Mouse (Mus musculus): ENCODE data around the gene Samd4b. TPM values are rescaled to one million over a fixed set of nuclear protein-coding genes. Genes with fewer than 3 reads are reported as not detected.
"Not testable (repeated sequence)": the region's sequence is repeated elsewhere in the genome, so short reads cannot be mapped to it uniquely, and the experiment has no call there.

Gene Samd4b
- polyA plus RNA-seq, 1 experiment from 2014 or later: 21.6 TPM

GRCm38 (mm10) chr7:28522536-28522935, 75.4 kb downstream of the Samd4b start, which contains the start of gene Ifnl3:
Gene Ifnl3, plus strand, starts transcription at chr7:28522836.
- not testable (repeated sequence) for ATAC-seq (ENCODE audit: low FRiP score); H3K27me3 ChIP-seq
- WGBS: 87% methylated on average over 5 of the region's 6 CpGs

GRCm38 (mm10) chr7:28511441-28511840, 86.5 kb downstream of the Samd4b start:
- H3K9ac ChIP-seq: no peak overlapping the region
- H3K4me1 ChIP-seq (replicated peaks): no peaks in the 10 kb centered on the region
- 73% methylated on average over 8 of the region's 8 CpGs for WGBS
- no peaks in the 10 kb centered on the region for H3K36me3 ChIP-seq
- H3K27me3 ChIP-seq: 0 out of 2 replicates have a peak, but pooled peaks cover 5% of the 10 kb centered on the region
- no peak overlapping the region for H3K4me3 ChIP-seq
- H3K4me2 ChIP-seq: no peak overlapping the region
- no peaks in the 10 kb centered on the region for H3K9me3 ChIP-seq
- no peak overlapping the region for H3K27ac ChIP-seq
- no peak for ATAC-seq (ENCODE audit: low FRiP score)

More at GRCm38 (mm10) chr7:28522536-28522935, 75.4 kb downstream of the Samd4b start, which contains the start of gene Ifnl3:
- H3K4me2 ChIP-seq; H3K9ac ChIP-seq; H3K4me3 ChIP-seq; H3K9me3 ChIP-seq; H3K36me3 ChIP-seq; H3K4me1 ChIP-seq (replicated peaks); H3K27ac ChIP-seq: not testable (repeated sequence)

GRCm38 (mm10) chr7:28510405-28510974, 87.5 kb downstream of the Samd4b start, which contains the start of gene Ifnl2:
Gene Ifnl2, minus strand, starts transcription at chr7:28510455.
- H3K9me3 ChIP-seq; H3K4me2 ChIP-seq; H3K36me3 ChIP-seq; H3K27me3 ChIP-seq; H3K4me1 ChIP-seq (replicated peaks); ATAC-seq (ENCODE audit: low FRiP score); H3K4me3 ChIP-seq; H3K9ac ChIP-seq; H3K27ac ChIP-seq: not testable (repeated sequence)
- WGBS: 62% methylated on average over 8 of the region's 8 CpGs

GRCm38 (mm10) chr7:28509121-28509520, 88.8 kb downstream of the Samd4b start:
- not testable (repeated sequence) for H3K9ac ChIP-seq; H3K27me3 ChIP-seq; H3K9me3 ChIP-seq; H3K36me3 ChIP-seq; H3K4me3 ChIP-seq; H3K27ac ChIP-seq; ATAC-seq (ENCODE audit: low FRiP score); H3K4me1 ChIP-seq (replicated peaks); H3K4me2 ChIP-seq
- WGBS: 67% methylated on average over 2 of the region's 2 CpGs

GRCm38 (mm10) chr7:28505585-28505984, 92.4 kb downstream of the Samd4b start:
- Histone ChIP-seq H3K36me3 (no peaks in the 10 kb centered on the region), H3K9ac (no peak overlapping the region), H3K4me3 (no peak overlapping the region), H3K27me3 (0 out of 2 replicates have a peak, but pooled peaks cover 7% of the 10 kb centered on the region), H3K9me3 (0 out of 2 replicates have a peak, but pooled peaks cover 5% of the 10 kb centered on the region), H3K4me1 (replicated peaks) (no peaks in the 10 kb centered on the region), H3K27ac (no peak overlapping the region), H3K4me2 (no peak overlapping the region)
- no peak for ATAC-seq (ENCODE audit: low FRiP score)
- WGBS: 8% methylated on average over 5 of the region's 5 CpGs

GRCm38 (mm10) chr7:28495426-28495825, 102.5 kb downstream of the Samd4b start:
- no peaks in the 10 kb centered on the region for H3K9me3 ChIP-seq
- WGBS: 67% methylated on average over 11 of the region's 11 CpGs

GRCm38 (mm10) chr7:28492310-28492709, 105.6 kb downstream of the Samd4b start:
- H3K27me3 ChIP-seq: peaks cover 18% of the 10 kb centered on the region; the same call in 1 of the 2 replicates
- ATAC-seq (ENCODE audit: low FRiP score): no peak
- WGBS: 89% methylated on average over 8 of the region's 8 CpGs
- H3K4me2 ChIP-seq: no peak overlapping the region
- H3K9me3 ChIP-seq: no peaks in the 10 kb centered on the region
- H3K36me3 ChIP-seq: no peaks in the 10 kb centered on the region
- no peak overlapping the region for H3K9ac ChIP-seq
- H3K27ac ChIP-seq: no peak overlapping the region
- H3K4me3 ChIP-seq: no peak overlapping the region
- H3K4me1 ChIP-seq (replicated peaks): peaks cover 8% of the 10 kb centered on the region

More at GRCm38 (mm10) chr7:28495426-28495825, 102.5 kb downstream of the Samd4b start:
- ATAC-seq (ENCODE audit: low FRiP score): no peak
- Histone ChIP-seq H3K4me1 (replicated peaks) (no peaks in the 10 kb centered on the region; the same call in 1 of the 2 replicates), H3K27me3 (no peaks in the 10 kb centered on the region), H3K36me3 (no peaks in the 10 kb centered on the region), H3K4me3 (no peak overlapping the region), H3K9ac (no peak overlapping the region), H3K27ac (no peak overlapping the region), H3K4me2 (no peak overlapping the region)

GRCm38 (mm10) chr7:28490903-28491302, 107.0 kb downstream of the Samd4b start:
- peaks cover 26% of the 10 kb centered on the region; the same call in 1 of the 2 replicates for H3K27me3 ChIP-seq
- no peak overlapping the region for H3K4me3 ChIP-seq
- ATAC-seq (ENCODE audit: low FRiP score): no peak
- 34% methylated on average over 13 of the region's 14 CpGs for WGBS
- H3K27ac ChIP-seq: no peak overlapping the region
- no peak overlapping the region for H3K9ac ChIP-seq
- no peaks in the 10 kb centered on the region for H3K9me3 ChIP-seq
- peaks cover 8% of the 10 kb centered on the region for H3K4me1 ChIP-seq (replicated peaks)
- no peaks in the 10 kb centered on the region for H3K36me3 ChIP-seq
- H3K4me2 ChIP-seq: 0 out of 2 replicates have a peak overlapping the region, but pooled peaks have one; percentile 6

GRCm38 (mm10) chr7:28490410-28490809, 107.5 kb downstream of the Samd4b start:
- no peak overlapping the region for H3K4me3 ChIP-seq
- peaks cover 8% of the 10 kb centered on the region; the same call in 1 of the 2 replicates for H3K4me1 ChIP-seq (replicated peaks)
- peaks cover 26% of the 10 kb centered on the region; the same call in 1 of the 2 replicates for H3K27me3 ChIP-seq
- H3K4me2 ChIP-seq: 0 out of 2 replicates have a peak overlapping the region, but pooled peaks have one; percentile 6
- no peak for ATAC-seq (ENCODE audit: low FRiP score)
- no peak overlapping the region for H3K9ac ChIP-seq
- H3K9me3 ChIP-seq: no peaks in the 10 kb centered on the region
- WGBS: 4% methylated on average over 10 of the region's 10 CpGs
- no peaks in the 10 kb centered on the region for H3K36me3 ChIP-seq
- H3K27ac ChIP-seq: no peak overlapping the region

- peaks cover 29% of the 10 kb centered on the region; the same call in 1 of the 2 replicates for H3K27me3 ChIP-seq
- no peak for ATAC-seq (ENCODE audit: low FRiP score)
- H3K4me3 ChIP-seq: peak overlapping the region; percentile 15
- peaks cover 8% of the 10 kb centered on the region; the same call in 1 of the 2 replicates for H3K4me1 ChIP-seq (replicated peaks)
- H3K4me2 ChIP-seq: peak overlapping the region; percentile 49
- no peaks in the 10 kb centered on the region for H3K36me3 ChIP-seq
- H3K9me3 ChIP-seq: no peaks in the 10 kb centered on the region
- no peak overlapping the region for H3K27ac ChIP-seq
- 4% methylated on average over 16 of the region's 16 CpGs for WGBS
- H3K9ac ChIP-seq: peak overlapping the region; percentile 46
Observed at GRCm38 (mm10) chr7:28488030-28488491, 109.9 kb downstream of the Samd4b start.

GRCm38 (mm10) chr7:28484192-28484591, 113.8 kb downstream of the Samd4b start:
- Histone ChIP-seq H3K4me2 (no peak overlapping the region), H3K9ac (no peak overlapping the region), H3K9me3 (no peaks in the 10 kb centered on the region), H3K36me3 (no peaks in the 10 kb centered on the region), H3K27ac (no peak overlapping the region), H3K4me3 (no peak overlapping the region), H3K4me1 (replicated peaks) (peaks cover 8% of the 10 kb centered on the region; the same call in 1 of the 2 replicates), H3K27me3 (peaks cover 29% of the 10 kb centered on the region; the same call in 1 of the 2 replicates)
- 28% methylated on average over 4 of the region's 4 CpGs for WGBS
- no peak for ATAC-seq (ENCODE audit: low FRiP score)

- Histone ChIP-seq H3K36me3 (no peaks in the 10 kb centered on the region), H3K4me1 (replicated peaks) (peaks cover 2% of the 10 kb centered on the region; the same call in 1 of the 2 replicates), H3K27ac (no peak overlapping the region), H3K4me2 (no peak overlapping the region), H3K9ac (no peak overlapping the region), H3K4me3 (no peak overlapping the region), H3K9me3 (no peaks in the 10 kb centered on the region), H3K27me3 (peaks cover 15% of the 10 kb centered on the region; the same call in 1 of the 2 replicates)
- 81% methylated on average over 11 of the region's 11 CpGs for WGBS
- no peak for ATAC-seq (ENCODE audit: low FRiP score)
Observed at GRCm38 (mm10) chr7:28482854-28483253, 115.1 kb downstream of the Samd4b start.

All from hindbrain, embryonic 13.5 days (tissue).